Mouse (Mus musculus) neural tube, postnatal 0 days (tissue): Measurements from ENCODE around the gene Gm38393. TPM values are rescaled to one million over a fixed set of nuclear protein-coding genes. Genes with fewer than 3 reads are reported as not detected.

ENCODE experiments used
- polyA plus RNA-seq: library from polyadenylated mRNA; unstranded; fragments of >200 nt; fragmentation: Nextera tagmentation; extraction: Ambion mirVana; gene quantifications from 2 replicates; pipeline ENCODE4 v1.2.1, GENCODE M21; 2015

The Gm38393 gene
- 5.0 and 6.1 TPM in 2 replicates for polyA plus RNA-seq

DNA sequence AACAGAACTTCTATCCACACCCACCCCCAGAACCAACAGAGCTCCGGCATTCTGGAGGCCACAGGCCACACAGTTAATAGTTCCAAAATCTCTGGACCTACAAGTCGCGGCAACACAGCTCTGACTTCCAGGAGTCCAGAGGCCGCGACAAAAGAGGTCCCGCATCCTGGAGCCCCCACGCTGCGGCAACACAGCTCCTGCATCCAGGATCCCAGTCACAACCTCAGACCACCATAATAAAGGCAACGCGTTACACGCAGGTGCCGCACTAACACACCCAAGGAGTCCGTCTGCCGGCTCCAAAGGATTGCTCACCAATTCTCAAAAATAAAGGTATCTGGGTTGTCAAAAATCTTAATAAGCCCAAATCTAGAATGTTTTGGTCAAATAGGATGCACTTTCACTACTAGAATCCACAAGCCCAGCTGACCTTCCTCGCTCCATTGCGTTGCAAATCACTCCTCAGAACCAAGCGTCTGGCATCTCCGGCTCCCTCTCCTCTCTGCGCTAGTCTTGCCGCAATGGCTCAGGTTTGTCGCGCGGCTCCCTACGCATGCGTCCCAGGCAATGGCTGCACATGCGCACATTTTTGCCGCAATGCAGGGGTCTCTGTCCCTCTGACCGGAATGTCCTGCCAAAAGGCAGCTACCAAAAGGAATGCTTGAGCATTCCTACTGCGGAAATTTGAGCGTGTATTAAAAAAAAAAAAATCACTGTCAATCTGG, at the start of gene Gm38393, which contains the start of gene Snurf:
TSS of gene Gm38393 (minus strand) at position 459 of the 725 bp plus-strand sequence.
TSS of gene Snurf (minus strand) at position 444 of the 725 bp plus-strand sequence.

Other genes starting within 250 kb of the Gm38393 start
- gene Snurf, start within 50 bp of the Gm38393 start, polyA plus RNA-seq, result 769 and 805 TPM in 2 replicates
- gene Snrpn, start 135.2 kb upstream of the Gm38393 start, polyA plus RNA-seq, result 1,217 and 1,323 TPM in 2 replicates